Mouse (Mus musculus) neural tube, embryonic 14.5 days (tissue): ENCODE data around the gene Bco2. TPM values are rescaled to one million over a fixed set of nuclear protein-coding genes. Genes with fewer than 3 reads are reported as not detected.

Experiments used
- polyA plus RNA-seq: library from polyadenylated mRNA; unstranded; fragments of >200 nt; fragmentation: Nextera tagmentation; extraction: Ambion mirVana; gene quantifications from 2 replicates; pipeline ENCODE4 v1.2.1, GENCODE M21; 2014

Bco2 gene
- polyA plus RNA-seq, 1 experiment from 2014 or later: 0.11 TPM

Other genes with a start within 250 kb of the Bco2 start
- 132 and 139 TPM in 2 replicates for gene Rpl10-ps3, start 210.2 kb downstream of the Bco2 start, polyA plus RNA-seq
- 0.39 and 0.62 TPM in 2 replicates for gene Plet1, start 60.7 kb downstream of the Bco2 start, polyA plus RNA-seq
- 112 and 126 TPM in 2 replicates for gene Pts, start 26.5 kb downstream of the Bco2 start, polyA plus RNA-seq
- 18.6 and 19.8 TPM in 2 replicates for gene Il18, start 354 bp downstream of the Bco2 start, polyA plus RNA-seq
- 0.24 TPM in 1 of 2 replicates, not detected in the other for gene Tex12, start 6.1 kb upstream of the Bco2 start, polyA plus RNA-seq
- 257 and 294 TPM in 2 replicates for gene Sdhd, start 48.6 kb upstream of the Bco2 start, polyA plus RNA-seq
- 375 and 448 TPM in 2 replicates for gene Timm8b, start 48.7 kb upstream of the Bco2 start, polyA plus RNA-seq
- 4.4 and 5.5 TPM in 2 replicates for gene Pih1d2, start 62.1 kb upstream of the Bco2 start, polyA plus RNA-seq
- gene Nkapd1, start 62.3 kb upstream of the Bco2 start, polyA plus RNA-seq: 21.9 and 24.5 TPM in 2 replicates
- 65.1 and 67.2 TPM in 2 replicates for gene Dlat, start 104.6 kb upstream of the Bco2 start, polyA plus RNA-seq
- 39.2 and 41.4 TPM in 2 replicates for gene Dixdc1, start 184.3 kb upstream of the Bco2 start, polyA plus RNA-seq
- 2.1 and 2.7 TPM in 2 replicates for gene 2310030G06Rik, start 191.4 kb upstream of the Bco2 start, polyA plus RNA-seq
- gene Cryab, start 196.1 kb upstream of the Bco2 start, polyA plus RNA-seq: 3.4 and 14.5 TPM in 2 replicates
- 0.72 TPM in 1 of 2 replicates, not detected in the other for gene Hspb2, start 197.2 kb upstream of the Bco2 start, polyA plus RNA-seq
- 11.2 and 11.5 TPM in 2 replicates for gene Fdxacb1, start 213.1 kb upstream of the Bco2 start, polyA plus RNA-seq
- gene Alg9, start 219.8 kb upstream of the Bco2 start, polyA plus RNA-seq: 59.8 and 60.3 TPM in 2 replicates
- gene 1110032A03Rik, start 220.3 kb upstream of the Bco2 start, polyA plus RNA-seq: 64.1 and 66.7 TPM in 2 replicates